Mouse (Mus musculus): ENCODE data around the gene Gmds. TPM values are rescaled to one million over a fixed set of nuclear protein-coding genes. Genes with fewer than 3 reads are reported as not detected.

The Gmds gene
- polyA plus RNA-seq, 1 experiment, result 5.2 TPM

DNA sequence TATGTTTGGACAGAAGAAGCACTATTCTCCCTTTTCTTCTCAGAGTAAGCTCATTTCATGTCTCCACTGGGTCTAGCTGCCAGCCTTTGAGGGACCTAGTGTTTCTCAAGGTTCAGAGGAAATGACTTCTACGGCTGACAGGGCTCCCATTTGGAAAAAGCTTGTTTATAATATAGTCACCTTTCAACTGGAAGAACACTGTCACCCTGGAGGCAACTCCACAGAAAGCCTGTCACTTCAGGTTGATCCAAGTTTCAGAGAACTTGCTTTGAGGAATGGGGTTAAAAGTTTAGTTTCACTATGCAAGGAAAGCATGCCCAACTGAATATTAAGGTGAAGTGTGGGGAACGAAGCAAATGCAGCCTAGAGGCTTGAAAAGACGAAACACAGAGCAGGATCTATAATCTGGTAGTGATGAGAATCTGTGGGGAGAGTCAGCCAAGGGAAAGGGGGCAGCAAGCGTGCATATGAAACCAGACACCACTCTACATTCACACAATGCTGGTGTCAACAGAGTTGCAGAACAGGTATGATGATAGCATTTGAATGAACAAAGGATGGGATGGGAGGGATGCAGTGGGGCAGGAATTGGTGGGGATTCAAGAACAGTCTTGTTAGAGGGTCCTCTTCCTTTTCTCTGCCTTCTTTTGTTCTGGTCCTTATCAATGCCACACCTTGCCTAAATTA lies 423.5 kb downstream of the Gmds start:
- H3K27ac ChIP-seq (ENCODE audit: control insufficient read depth, insufficient read depth, low read depth, low read length), result no peak overlapping the region
- no peak overlapping the region for H3K4me3 ChIP-seq (ENCODE audit: control insufficient read depth, low read depth, low read length)
- TF ChIP-seq CTCF (IDR thresholded peaks at IDR 0.05; ENCODE audit: control insufficient read depth, insufficient read depth, insufficient replicate concordance, low read depth, low read length), result no peak
- no peak for TF ChIP-seq POLR2A (IDR thresholded peaks at IDR 0.05; ENCODE audit: control insufficient read depth, low read depth, low read length)
- no peaks in the 10 kb centered on the region for H3K4me1 ChIP-seq (ENCODE audit: control insufficient read depth, insufficient read depth, low read length)
- H3K36me3 ChIP-seq (ENCODE audit: control insufficient read depth, insufficient read depth, low read length), result no peaks in the 10 kb centered on the region
- no peaks in the 10 kb centered on the region for H3K27me3 ChIP-seq (ENCODE audit: control insufficient read depth, insufficient read depth, low read length)

DNA sequence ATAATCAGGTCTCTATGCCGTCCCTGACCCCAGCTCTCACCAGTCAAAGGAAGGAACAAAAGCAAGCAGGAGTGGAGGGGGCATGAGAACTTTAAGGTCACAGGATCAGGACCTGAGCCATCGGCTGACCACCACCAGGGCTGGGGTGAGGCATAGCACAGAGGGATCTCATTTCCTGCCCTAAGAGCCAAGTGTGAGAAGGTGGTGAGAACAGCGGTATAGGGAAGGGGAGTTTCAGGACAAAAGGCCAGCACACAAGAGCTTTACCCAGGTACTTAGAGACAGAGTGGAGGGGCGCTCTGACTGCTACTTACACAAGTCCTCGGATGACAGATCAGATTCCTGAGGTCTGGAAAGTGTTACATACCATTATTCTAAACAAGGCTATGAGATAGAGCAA lies 426.6 kb downstream of the Gmds start:
- no peak for TF ChIP-seq CTCF (IDR thresholded peaks at IDR 0.05; ENCODE audit: control insufficient read depth, insufficient read depth, insufficient replicate concordance, low read depth, low read length)
- TF ChIP-seq POLR2A (IDR thresholded peaks at IDR 0.05; ENCODE audit: control insufficient read depth, low read depth, low read length), result no peak
- Histone ChIP-seq H3K36me3 (ENCODE audit: control insufficient read depth, insufficient read depth, low read length) (no peaks in the 10 kb centered on the region), H3K27ac (ENCODE audit: control insufficient read depth, insufficient read depth, low read depth, low read length) (no peak overlapping the region), H3K4me1 (ENCODE audit: control insufficient read depth, insufficient read depth, low read length) (no peaks in the 10 kb centered on the region), H3K27me3 (ENCODE audit: control insufficient read depth, insufficient read depth, low read length) (no peaks in the 10 kb centered on the region), H3K4me3 (ENCODE audit: control insufficient read depth, low read depth, low read length) (no peak overlapping the region)

DNA sequence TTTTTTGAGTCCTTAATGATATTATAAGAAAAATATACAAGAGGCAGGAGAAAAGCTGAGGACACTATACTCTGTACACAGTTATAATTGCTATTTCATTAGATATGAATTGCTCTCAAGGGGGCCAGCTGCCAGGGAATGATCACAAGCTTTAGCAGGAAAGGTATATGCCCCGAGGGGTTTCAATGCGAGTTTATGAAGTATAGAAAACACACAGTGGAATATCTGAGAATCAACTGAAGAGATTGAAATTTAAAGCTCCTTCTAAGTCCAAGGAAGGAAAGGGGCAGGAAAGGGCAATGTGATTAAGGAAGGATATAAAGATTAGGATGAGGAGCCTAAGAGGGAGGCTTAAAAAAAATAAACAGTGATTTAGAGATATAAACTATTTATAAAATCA lies 427.2 kb downstream of the Gmds start:
- Histone ChIP-seq H3K4me3 (ENCODE audit: control insufficient read depth, low read depth, low read length) (no peak overlapping the region), H3K4me1 (ENCODE audit: control insufficient read depth, insufficient read depth, low read length) (no peaks in the 10 kb centered on the region), H3K27me3 (ENCODE audit: control insufficient read depth, insufficient read depth, low read length) (no peaks in the 10 kb centered on the region), H3K27ac (ENCODE audit: control insufficient read depth, insufficient read depth, low read depth, low read length) (no peak overlapping the region), H3K36me3 (ENCODE audit: control insufficient read depth, insufficient read depth, low read length) (no peaks in the 10 kb centered on the region)
- TF ChIP-seq POLR2A (IDR thresholded peaks at IDR 0.05; ENCODE audit: control insufficient read depth, low read depth, low read length) (no peak), CTCF (IDR thresholded peaks at IDR 0.05; ENCODE audit: control insufficient read depth, insufficient read depth, insufficient replicate concordance, low read depth, low read length) (no peak)

DNA sequence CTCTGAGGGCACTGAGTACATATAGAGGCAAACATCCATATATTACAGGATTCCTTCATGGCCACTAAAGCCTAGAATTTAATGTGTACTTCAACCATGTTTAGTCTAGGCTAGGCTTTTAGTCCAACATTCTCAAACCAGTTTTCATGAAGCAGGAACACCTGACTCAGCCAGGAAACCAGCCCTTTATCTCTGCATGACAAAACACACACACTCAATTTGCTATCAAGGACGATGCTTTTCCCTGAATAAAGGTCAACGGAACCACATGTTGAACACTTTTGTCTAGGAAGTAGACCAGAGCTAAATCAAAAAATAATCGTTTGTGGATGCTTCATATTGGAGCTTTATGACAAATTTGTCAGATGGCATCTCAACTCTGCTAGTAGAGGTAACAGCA lies 429.5 kb downstream of the Gmds start:
- H3K36me3 ChIP-seq (ENCODE audit: control insufficient read depth, insufficient read depth, low read length), result no peaks in the 10 kb centered on the region
- no peaks in the 10 kb centered on the region for H3K4me1 ChIP-seq (ENCODE audit: control insufficient read depth, insufficient read depth, low read length)
- no peak overlapping the region for H3K27ac ChIP-seq (ENCODE audit: control insufficient read depth, insufficient read depth, low read depth, low read length)
- H3K4me3 ChIP-seq (ENCODE audit: control insufficient read depth, low read depth, low read length), result no peak overlapping the region
- H3K27me3 ChIP-seq (ENCODE audit: control insufficient read depth, insufficient read depth, low read length), result no peaks in the 10 kb centered on the region
- TF ChIP-seq POLR2A (IDR thresholded peaks at IDR 0.05; ENCODE audit: control insufficient read depth, low read depth, low read length), result no peak
- no peak for TF ChIP-seq CTCF (IDR thresholded peaks at IDR 0.05; ENCODE audit: control insufficient read depth, insufficient read depth, insufficient replicate concordance, low read depth, low read length)

DNA sequence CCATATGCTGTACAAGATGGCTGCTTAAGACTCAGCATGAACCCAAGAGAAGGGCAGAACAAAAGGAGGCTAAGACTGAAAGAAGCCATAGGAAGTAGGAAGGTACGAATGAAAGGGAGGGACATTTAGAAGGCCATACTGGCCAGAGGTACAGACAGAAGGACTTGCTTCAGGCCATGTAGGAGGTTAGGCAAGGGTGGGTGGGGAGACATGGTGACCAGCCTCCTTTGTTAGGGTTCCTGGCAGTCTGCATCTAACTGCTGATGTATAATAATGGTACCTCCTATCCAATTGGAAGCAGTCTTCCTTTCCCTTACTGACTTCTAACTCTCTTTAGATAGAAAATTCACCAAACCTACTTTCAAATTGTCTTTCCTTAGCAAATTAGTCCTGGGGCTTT lies 432.0 kb downstream of the Gmds start:
- Histone ChIP-seq H3K4me1 (ENCODE audit: control insufficient read depth, insufficient read depth, low read length) (no peaks in the 10 kb centered on the region), H3K27ac (ENCODE audit: control insufficient read depth, insufficient read depth, low read depth, low read length) (no peak overlapping the region), H3K4me3 (ENCODE audit: control insufficient read depth, low read depth, low read length) (no peak overlapping the region), H3K36me3 (ENCODE audit: control insufficient read depth, insufficient read depth, low read length) (no peaks in the 10 kb centered on the region), H3K27me3 (ENCODE audit: control insufficient read depth, insufficient read depth, low read length) (no peaks in the 10 kb centered on the region)
- no peak for TF ChIP-seq POLR2A (IDR thresholded peaks at IDR 0.05; ENCODE audit: control insufficient read depth, low read depth, low read length)
- no peak for TF ChIP-seq CTCF (IDR thresholded peaks at IDR 0.05; ENCODE audit: control insufficient read depth, insufficient read depth, insufficient replicate concordance, low read depth, low read length)

DNA sequence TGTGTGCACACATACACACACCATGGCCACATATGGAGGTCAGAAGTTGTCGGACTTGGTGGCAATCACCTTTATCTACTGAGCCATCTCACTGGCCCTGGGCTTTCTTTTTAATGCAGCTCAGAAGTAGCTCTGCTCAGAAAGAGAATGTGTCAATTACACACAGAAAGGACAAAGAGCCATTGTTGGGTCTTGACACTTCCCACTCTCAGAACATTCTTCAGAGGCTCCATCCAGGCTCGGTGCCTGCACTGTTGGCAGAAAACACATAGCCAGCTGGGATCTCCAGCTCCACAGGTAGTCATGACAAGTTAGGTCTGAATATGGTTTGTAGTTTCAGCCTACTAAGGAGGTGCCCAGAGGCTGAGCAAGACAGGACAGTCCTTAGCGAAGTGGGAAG lies 438.3 kb downstream of the Gmds start:
- TF ChIP-seq POLR2A (IDR thresholded peaks at IDR 0.05; ENCODE audit: control insufficient read depth, low read depth, low read length) (no peak), CTCF (IDR thresholded peaks at IDR 0.05; ENCODE audit: control insufficient read depth, insufficient read depth, insufficient replicate concordance, low read depth, low read length) (no peak)
- H3K4me1 ChIP-seq (ENCODE audit: control insufficient read depth, insufficient read depth, low read length), result no peaks in the 10 kb centered on the region
- H3K27ac ChIP-seq (ENCODE audit: control insufficient read depth, insufficient read depth, low read depth, low read length), result no peak overlapping the region
- H3K27me3 ChIP-seq (ENCODE audit: control insufficient read depth, insufficient read depth, low read length), result no peaks in the 10 kb centered on the region
- no peaks in the 10 kb centered on the region for H3K36me3 ChIP-seq (ENCODE audit: control insufficient read depth, insufficient read depth, low read length)
- no peak overlapping the region for H3K4me3 ChIP-seq (ENCODE audit: control insufficient read depth, low read depth, low read length)

DNA sequence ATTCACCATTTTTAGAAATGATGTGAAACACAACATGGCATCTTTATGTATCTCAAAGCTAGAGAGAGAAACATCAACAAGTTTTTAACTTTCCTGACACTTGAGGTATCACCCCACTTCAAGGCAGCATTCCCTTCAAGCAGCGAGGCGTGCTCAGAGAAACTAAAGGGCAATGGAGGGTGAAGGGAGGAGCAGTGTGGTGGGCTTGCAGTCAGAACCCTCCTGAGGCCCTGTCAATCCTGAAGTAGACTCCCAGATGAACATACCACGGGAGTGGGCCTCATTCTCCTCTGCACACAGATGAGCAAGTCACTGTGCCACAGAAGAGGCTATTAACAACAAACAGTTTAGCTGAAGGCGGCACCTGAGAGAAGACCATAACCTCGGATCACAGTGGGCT lies 439.1 kb downstream of the Gmds start:
- no peak overlapping the region for H3K27ac ChIP-seq (ENCODE audit: control insufficient read depth, insufficient read depth, low read depth, low read length)
- H3K4me3 ChIP-seq (ENCODE audit: control insufficient read depth, low read depth, low read length), result no peak overlapping the region
- TF ChIP-seq POLR2A (IDR thresholded peaks at IDR 0.05; ENCODE audit: control insufficient read depth, low read depth, low read length) (no peak), CTCF (IDR thresholded peaks at IDR 0.05; ENCODE audit: control insufficient read depth, insufficient read depth, insufficient replicate concordance, low read depth, low read length) (no peak)
- no peaks in the 10 kb centered on the region for H3K4me1 ChIP-seq (ENCODE audit: control insufficient read depth, insufficient read depth, low read length)
- no peaks in the 10 kb centered on the region for H3K27me3 ChIP-seq (ENCODE audit: control insufficient read depth, insufficient read depth, low read length)
- H3K36me3 ChIP-seq (ENCODE audit: control insufficient read depth, insufficient read depth, low read length), result no peaks in the 10 kb centered on the region

Data from testis, adult 2 months (tissue).